Mouse (Mus musculus) C2C12 (cell line): ENCODE measurements around the gene Qser1. TPM values are rescaled to one million over a fixed set of nuclear protein-coding genes. Genes with fewer than 3 reads are reported as not detected.

Source experiments
- H3K27me3 ChIP-seq: one replicate; pipeline ENCODE4 v1.6.1; 2011; ENCODE audit not compliant: control insufficient read depth, insufficient read depth, insufficient read length
- H3K36me3 ChIP-seq: one replicate; pipeline ENCODE4 v1.6.1; 2011; ENCODE audit not compliant: control insufficient read depth, insufficient read depth
- H3K4me3 ChIP-seq: one replicate; pipeline ENCODE4 v1.5.1; 2011; ENCODE audit warnings: mild to moderate bottlenecking, control low read depth; ENCODE audit not compliant: poor library complexity, insufficient read depth, severe bottlenecking
- H3K79me2 ChIP-seq: one replicate; pipeline ENCODE4 v1.6.1; 2011; ENCODE audit not compliant: control insufficient read depth, insufficient read depth
- H3K79me3 ChIP-seq: one replicate; pipeline ENCODE4 v1.6.1; 2011; ENCODE audit warnings: low read depth, control low read depth
- H3ac ChIP-seq: one replicate; pipeline ENCODE3; 2011; ENCODE audit warnings: low read depth; ENCODE audit not compliant: control insufficient read depth, insufficient read length
- CEBPB ChIP-seq: IDR thresholded peaks from one replicate; pipeline ENCODE4 v1.6.1; 2011; ENCODE audit warnings: low read depth, mild to moderate bottlenecking, control low read depth, moderate library complexity
- CTCF ChIP-seq: IDR thresholded peaks from one replicate; pipeline ENCODE4 v1.5.1; 2011; ENCODE audit not compliant: control insufficient read depth, insufficient read depth, insufficient read length
- FOSL1 ChIP-seq: IDR thresholded peaks from one replicate; pipeline ENCODE4 v1.8.0; 2011; ENCODE audit warnings: mild to moderate bottlenecking, low read length; ENCODE audit not compliant: poor library complexity, insufficient read depth, severe bottlenecking
- MAX ChIP-seq: IDR thresholded peaks from one replicate; pipeline ENCODE4 v1.6.1; 2011; ENCODE audit warnings: mild to moderate bottlenecking, control low read depth
- MYOD1 ChIP-seq: IDR thresholded peaks from one replicate; pipeline ENCODE4 v1.6.1; 2011; ENCODE audit warnings: low read depth; ENCODE audit not compliant: control insufficient read depth, insufficient read length
- MYOG ChIP-seq: IDR thresholded peaks from one replicate; pipeline ENCODE4 v1.6.1; 2011; ENCODE audit not compliant: control insufficient read depth, insufficient read length; ENCODE audit errors: extremely low read depth
- USF1 ChIP-seq: IDR thresholded peaks from one replicate; pipeline ENCODE4 v1.6.1; 2011; ENCODE audit warnings: low read depth, mild to moderate bottlenecking, control low read depth, moderate library complexity
- polyA plus RNA-seq: library from polyadenylated mRNA; unstranded; fragments of >200 nt; fragmentation: generic; extraction: Trizol; gene quantifications from one replicate; pipeline ENCODE4 v1.2.1, GENCODE M21; 2012; ENCODE audit warnings: missing spikeins

Gene Qser1
- polyA plus RNA-seq, 1 experiment = 5.3 TPM

DNA sequence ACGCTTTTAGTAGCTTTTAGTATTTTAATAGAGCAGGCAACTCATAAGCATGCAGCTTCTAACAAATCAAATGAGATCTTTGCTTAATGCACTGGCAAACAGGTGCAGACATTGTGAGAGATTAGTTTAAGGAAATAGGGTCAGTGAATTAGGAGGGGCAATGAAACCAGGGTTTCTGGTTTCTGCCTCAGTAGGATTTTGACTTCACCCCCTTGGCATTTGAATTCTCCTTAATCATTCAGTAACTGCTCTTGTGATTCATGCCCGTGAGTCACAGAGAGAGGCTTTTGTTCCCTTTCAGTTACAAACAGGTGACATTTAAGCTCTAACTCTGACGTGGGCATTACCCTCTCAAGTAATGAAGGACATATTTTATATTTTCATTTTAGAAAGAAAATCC lies 39.2 kb upstream of the Qser1 start:
- Histone ChIP-seq H3K79me3 (no peaks in the 10 kb centered on the region), H3K4me3 (no peak overlapping the region), H3K27me3 (no peaks in the 10 kb centered on the region), H3K79me2 (no peaks in the 10 kb centered on the region), H3K36me3 (no peaks in the 10 kb centered on the region), H3ac (no peak overlapping the region)
- TF ChIP-seq MYOD1 = peak; percentile 88
- no peak for TF ChIP-seq USF1
- TF ChIP-seq FOSL1 = peak; percentile 73

DNA sequence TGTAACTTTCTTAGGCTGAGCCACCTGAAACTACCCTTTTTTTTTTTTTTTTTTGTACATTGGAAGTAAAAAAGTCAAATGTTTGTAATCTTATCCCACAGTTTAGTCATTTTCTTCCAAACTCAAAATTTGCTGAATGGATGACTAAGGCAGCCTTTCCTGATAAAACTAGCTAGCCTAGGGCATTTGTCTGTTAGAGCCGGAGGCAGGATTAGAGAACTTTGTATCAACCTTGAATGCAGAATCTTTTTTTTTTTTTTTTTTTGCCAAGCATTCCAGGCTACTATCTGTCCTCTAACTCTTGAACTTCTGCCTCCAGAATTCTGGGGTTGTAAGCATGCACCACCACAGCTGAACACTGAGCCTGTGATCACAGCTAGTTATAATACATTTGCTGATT lies 38.3 kb upstream of the Qser1 start:
- no peak overlapping the region for H3K4me3 ChIP-seq
- TF ChIP-seq MYOD1 (no peak), CEBPB (no peak), USF1 (no peak), MYOG (no peak), FOSL1 (no peak), MAX (no peak), CTCF (no peak)
- no peaks in the 10 kb centered on the region for H3K79me3 ChIP-seq
- H3ac ChIP-seq = no peak overlapping the region
- H3K36me3 ChIP-seq = no peaks in the 10 kb centered on the region
- no peaks in the 10 kb centered on the region for H3K27me3 ChIP-seq
- no peaks in the 10 kb centered on the region for H3K79me2 ChIP-seq

DNA sequence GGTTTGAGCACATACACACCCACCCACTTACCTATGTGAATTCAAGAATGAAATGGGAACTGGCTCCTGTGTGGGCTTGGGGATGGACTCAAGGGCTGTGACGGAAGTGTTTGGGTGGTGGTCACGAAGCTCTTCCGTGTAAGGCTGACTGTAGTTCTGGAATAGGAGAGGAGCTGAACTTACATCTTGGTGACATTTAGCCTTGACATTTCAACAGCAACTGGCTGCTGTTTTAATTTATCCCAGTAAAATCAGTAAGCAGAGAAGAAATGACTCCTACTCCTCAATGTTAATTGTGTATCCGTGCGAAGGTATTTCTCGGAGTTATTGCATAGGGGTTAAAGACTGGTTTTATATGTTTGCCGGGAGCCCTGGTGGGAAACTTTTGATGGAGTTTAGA lies 36.0 kb upstream of the Qser1 start:
- Histone ChIP-seq H3K79me3 (no peaks in the 10 kb centered on the region), H3K27me3 (no peaks in the 10 kb centered on the region), H3K36me3 (no peaks in the 10 kb centered on the region), H3K4me3 (no peak overlapping the region), H3K79me2 (peaks cover 8% of the 10 kb centered on the region), H3ac (no peak overlapping the region)
- no peak for TF ChIP-seq MAX
- no peak for TF ChIP-seq FOSL1
- no peak for TF ChIP-seq CEBPB
- TF ChIP-seq CTCF = no peak

DNA sequence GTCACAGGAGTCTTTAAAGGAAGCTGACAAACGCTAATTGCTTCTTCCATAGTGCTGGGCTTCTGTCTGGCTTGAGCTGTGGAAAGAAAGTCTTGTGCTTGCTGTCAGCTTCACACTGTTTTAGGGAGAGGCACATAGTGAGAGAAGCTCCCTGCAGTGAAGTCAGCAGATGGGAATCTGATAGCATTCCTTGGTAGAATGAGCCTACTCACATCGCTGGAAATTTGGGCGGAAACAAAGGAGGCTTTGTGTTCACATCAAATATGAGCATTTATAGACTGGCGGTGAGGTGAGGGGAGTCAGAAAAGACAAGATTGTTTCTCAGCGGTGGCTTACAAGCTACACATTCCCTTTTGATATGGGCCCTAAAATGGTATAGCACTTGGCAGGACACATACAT lies 35.1 kb upstream of the Qser1 start:
- TF ChIP-seq MAX (no peak), CEBPB (no peak), CTCF (no peak), USF1 (no peak), MYOD1 (no peak), MYOG (no peak), FOSL1 (no peak)
- Histone ChIP-seq H3ac (peak overlapping the region; percentile 35), H3K79me3 (no peaks in the 10 kb centered on the region), H3K36me3 (no peaks in the 10 kb centered on the region), H3K4me3 (no peak overlapping the region), H3K79me2 (peaks cover 17% of the 10 kb centered on the region), H3K27me3 (no peaks in the 10 kb centered on the region)

DNA sequence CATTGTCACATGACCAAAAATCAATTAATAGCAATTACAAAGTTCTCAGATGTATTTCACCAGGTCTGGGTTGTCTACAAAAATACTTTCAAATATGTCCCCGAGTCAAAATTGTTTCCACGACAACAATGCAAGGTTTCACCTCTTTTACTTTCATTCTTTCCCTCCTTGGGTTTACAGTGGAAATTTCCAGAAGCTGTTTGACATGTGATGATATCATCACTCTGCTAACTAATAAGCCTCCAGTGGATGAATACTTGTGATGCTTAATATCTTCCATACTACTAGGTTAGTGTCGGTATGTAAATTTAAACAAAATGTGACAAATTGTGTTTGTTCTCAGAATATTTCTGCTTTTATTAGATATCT lies 33.4 kb upstream of the Qser1 start:
- Histone ChIP-seq H3K79me2 (peaks cover 28% of the 10 kb centered on the region), H3K27me3 (no peaks in the 10 kb centered on the region), H3K79me3 (no peaks in the 10 kb centered on the region), H3ac (peak overlapping the region; percentile 69), H3K4me3 (peak overlapping the region; percentile 43), H3K36me3 (peaks cover 8% of the 10 kb centered on the region)
- TF ChIP-seq CTCF (no peak), MYOD1 (no peak), MAX (no peak), USF1 (no peak), CEBPB (no peak), MYOG (no peak), FOSL1 (no peak)

DNA sequence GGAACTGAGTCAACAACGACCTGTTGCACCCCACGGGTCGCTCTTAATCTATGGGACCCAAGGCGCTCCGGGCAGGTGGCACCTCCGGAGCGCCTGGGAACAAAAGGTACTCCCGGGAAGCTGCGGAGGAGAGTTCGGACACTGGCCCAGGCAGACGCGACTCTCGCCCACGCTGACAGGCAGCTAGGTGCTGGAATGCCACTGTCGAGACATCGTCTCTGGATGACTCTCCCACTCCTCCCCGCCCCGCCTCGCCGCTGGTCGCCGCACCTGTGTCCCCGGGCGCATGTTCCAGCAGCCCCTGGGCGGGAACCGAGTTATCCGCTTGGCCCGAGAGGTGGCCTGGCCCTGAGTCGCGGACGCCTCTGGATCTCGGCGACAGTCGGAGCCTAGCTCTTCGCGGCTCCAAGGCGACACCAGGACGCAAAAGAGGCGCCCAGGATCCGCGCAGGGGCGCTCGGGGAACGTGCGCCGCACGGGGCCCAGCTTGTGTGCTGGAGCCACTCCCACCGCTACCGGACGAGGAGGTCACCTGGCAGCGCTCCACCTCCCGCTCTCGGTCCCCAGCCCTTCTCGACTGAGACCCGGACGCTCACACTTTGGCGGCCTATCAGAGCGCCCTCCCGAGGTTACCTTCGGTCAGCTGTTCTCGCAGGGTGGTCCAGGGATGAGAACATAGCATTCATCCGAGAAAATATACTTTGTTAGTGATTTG lies 32.9 kb upstream of the Qser1 start, which contains the start of gene Prrg4:
Gene Prrg4, minus strand, starts transcription at position 601 of the 715 bp plus-strand sequence.
- no peaks in the 10 kb centered on the region for H3K27me3 ChIP-seq
- H3K79me3 ChIP-seq = no peaks in the 10 kb centered on the region
- peaks cover 28% of the 10 kb centered on the region for H3K79me2 ChIP-seq
- H3ac ChIP-seq = peak within 1 kb of the TSS; percentile 69
- H3K36me3 ChIP-seq = peaks cover 8% of the 10 kb centered on the region
- TF ChIP-seq CTCF = peak; percentile 54
- no peak for TF ChIP-seq FOSL1
- peak within 1 kb of the TSS; percentile 43 for H3K4me3 ChIP-seq
